Comparison of ENCODE assay signal across 9 mouse cellular contexts in the genomic region with DNA sequence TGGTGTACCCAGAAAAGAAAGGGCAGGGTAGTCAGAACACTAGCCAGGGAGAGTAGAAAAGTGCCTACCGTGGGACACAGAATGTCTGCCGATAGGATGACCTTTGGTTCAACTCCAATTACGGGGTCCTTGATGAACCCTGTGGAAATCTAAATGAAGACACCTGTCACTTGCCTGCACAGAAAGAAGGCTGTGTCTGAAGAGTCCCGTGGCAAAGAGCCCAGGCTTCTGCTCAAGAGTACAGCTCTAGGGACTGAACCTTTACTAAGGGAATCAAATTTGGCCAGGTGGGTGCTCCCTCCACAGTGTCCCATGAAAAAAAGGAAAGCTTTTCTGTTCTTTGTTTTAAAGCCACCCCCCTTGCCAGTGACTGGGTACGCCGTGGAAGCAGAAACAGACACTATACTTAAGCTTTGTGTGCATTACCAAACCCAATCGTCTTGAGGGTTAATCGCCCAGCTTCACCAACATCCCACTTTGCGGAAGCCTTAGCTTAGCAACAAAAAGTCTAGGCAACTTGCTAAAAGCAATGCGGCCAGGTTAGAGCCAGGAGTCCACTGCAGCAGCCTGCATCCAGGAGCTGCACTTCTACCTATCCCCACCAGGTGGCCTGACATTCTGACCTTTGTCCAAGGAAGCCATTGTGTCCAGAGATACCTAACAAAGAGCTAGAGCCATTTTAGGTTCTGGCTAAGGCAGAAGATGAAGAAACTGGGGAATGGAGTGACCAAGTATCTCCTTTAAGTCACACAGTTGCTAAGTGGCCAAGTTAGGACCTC.
A peak's percentile ranks its signal among the peaks of the same experiment; 100 is the strongest.
DNase-seq lines count a peak whose midpoint lies in the region; ATAC-seq lines count a peak whose summit lies in the region.
"Had no signal": no experiment of that assay in that cellular context is flagged by ENCODE, and none has a peak within 500 bp of the region (broad histone marks: within the 10 kb centered on the region; RNA-seq: fewer than 3 reads in every experiment).

No protein-coding gene starts in this region.

- no peak overlapping the region for H3K9ac ChIP-seq in midbrain, embryonic 14.5 days (replicated peaks; ENCODE audit: low read length)
- no peak overlapping the region for H3K9ac ChIP-seq in midbrain, embryonic 16.5 days (ENCODE audit: low read depth, low read length)
- H3K9ac ChIP-seq: heart, embryonic 13.5 days had no signal

- intact Hi-C loops in left cerebral cortex, postnatal 25 days (cut with DNase I): no loop called here
- intact Hi-C loops in left cerebral cortex, postnatal 36 days (cut with DNase I): no loop called here

- H3K36me3 ChIP-seq in midbrain, embryonic 14.5 days (ENCODE audit: control insufficient read depth, insufficient read depth, low read length): no peaks in the 10 kb centered on the region
- no peaks in the 10 kb centered on the region for H3K36me3 ChIP-seq in midbrain, embryonic 16.5 days (ENCODE audit: control insufficient read depth, insufficient read depth, low read length)
- H3K36me3 ChIP-seq: heart, embryonic 13.5 days had no signal

- WGBS in midbrain, embryonic 14.5 days: 86% methylated on average over 10 of the region's 10 CpGs
- WGBS in midbrain, embryonic 16.5 days: 83% methylated on average over 10 of the region's 10 CpGs

- H3K4me3 ChIP-seq in midbrain, embryonic 14.5 days (replicated peaks; ENCODE audit: low read depth, low read length): no peak overlapping the region
- H3K4me3 ChIP-seq in midbrain, embryonic 16.5 days (ENCODE audit: low read depth, low read length): no peak overlapping the region
- H3K4me3 ChIP-seq: heart, embryonic 13.5 days had no signal

- no peak overlapping the region for H3K4me2 ChIP-seq in midbrain, embryonic 14.5 days (ENCODE audit: low read length)
- no peak overlapping the region for H3K4me2 ChIP-seq in midbrain, embryonic 16.5 days (ENCODE audit: low read length)
- H3K4me2 ChIP-seq: heart, embryonic 13.5 days had no signal

- no peaks in the 10 kb centered on the region for H3K4me1 ChIP-seq in midbrain, embryonic 14.5 days (ENCODE audit: control insufficient read depth, insufficient read depth, low read length)
- H3K4me1 ChIP-seq in midbrain, embryonic 16.5 days (ENCODE audit: control insufficient read depth, insufficient read depth, low read length): peaks cover 1% of the 10 kb centered on the region
- H3K4me1 ChIP-seq: heart, embryonic 13.5 days had no signal

- no peak overlapping the region for H3K27ac ChIP-seq in midbrain, embryonic 14.5 days (replicated peaks; ENCODE audit: low read depth, low read length)
- H3K27ac ChIP-seq in midbrain, embryonic 16.5 days (ENCODE audit: low read length): no peak overlapping the region
- H3K27ac ChIP-seq: heart, embryonic 13.5 days had no signal

- no peak for ATAC-seq in midbrain, embryonic 14.5 days (ENCODE audit: low FRiP score, low TSS enrichment)
- ATAC-seq in midbrain, embryonic 16.5 days: no peak

- H3K9me3 ChIP-seq in midbrain, embryonic 14.5 days (ENCODE audit: control insufficient read depth, low read length): no peaks in the 10 kb centered on the region
- 0 out of 2 replicates have a peak, but pooled peaks cover 2% of the 10 kb centered on the region for H3K9me3 ChIP-seq in midbrain, embryonic 16.5 days (replicated peaks; ENCODE audit: control insufficient read depth, low read length, poor library complexity, severe bottlenecking)

- no peaks in the 10 kb centered on the region for H3K27me3 ChIP-seq in midbrain, embryonic 14.5 days (ENCODE audit: control insufficient read depth, insufficient read depth, low read length)
- H3K27me3 ChIP-seq in midbrain, embryonic 16.5 days (ENCODE audit: control insufficient read depth, insufficient read depth, low read depth, low read length): no peaks in the 10 kb centered on the region
- H3K27me3 ChIP-seq: heart, embryonic 13.5 days had no signal

- DNase-seq in cerebellum, adult 11-12 months: peak; percentile 29
- no peak for DNase-seq in cerebellum, postnatal 4 days (ENCODE audit: low spot score in 2 of 2)
- peak; percentile 44 for DNase-seq in midbrain, embryonic 14.5 days
- DNase-seq in embryo, embryonic 9.5 days (ENCODE audit: extremely low spot score): peak; percentile 45
- peak; percentile 61 for DNase-seq in retina, embryonic 14.5 days (ENCODE audit: low spot score)
- DNase-seq in left cerebral cortex, postnatal 25 days (ENCODE audit: low spot score in 2 of 2): no peak
- no peak for DNase-seq in left cerebral cortex, postnatal 36 days (ENCODE audit: low spot score in 2 of 2)

Comparison
In these comparisons a context has a peak if more than half of its experiments do, and no peak if none do; other contexts are left out.
1. DNase-seq: peak in cerebellum, adult 11-12 months (single experiment), midbrain, embryonic 14.5 days (single experiment), embryo, embryonic 9.5 days (single experiment) and retina, embryonic 14.5 days (single experiment); none in cerebellum, postnatal 4 days (0 of 2), left cerebral cortex, postnatal 25 days (0 of 2) and left cerebral cortex, postnatal 36 days (0 of 2).